Mouse (Mus musculus) spleen, adult 2 months (tissue): ENCODE data around the gene Dctd.

Source experiments
- CTCF ChIP-seq: fragments of 200-500 bp; IDR thresholded peaks from 2 replicates; pipeline ENCODE4 v1.5.1; 2011; ENCODE audit warnings: mild to moderate bottlenecking, inconsistent platforms; ENCODE audit not compliant: insufficient read depth, insufficient read length, insufficient replicate concordance; ENCODE audit errors: extremely low read depth
- POLR2A ChIP-seq: fragments of 200-500 bp; IDR thresholded peaks from 2 replicates; pipeline ENCODE4 v1.6.1; 2011; ENCODE audit warnings: low read depth, low read length, inconsistent platforms

DNA sequence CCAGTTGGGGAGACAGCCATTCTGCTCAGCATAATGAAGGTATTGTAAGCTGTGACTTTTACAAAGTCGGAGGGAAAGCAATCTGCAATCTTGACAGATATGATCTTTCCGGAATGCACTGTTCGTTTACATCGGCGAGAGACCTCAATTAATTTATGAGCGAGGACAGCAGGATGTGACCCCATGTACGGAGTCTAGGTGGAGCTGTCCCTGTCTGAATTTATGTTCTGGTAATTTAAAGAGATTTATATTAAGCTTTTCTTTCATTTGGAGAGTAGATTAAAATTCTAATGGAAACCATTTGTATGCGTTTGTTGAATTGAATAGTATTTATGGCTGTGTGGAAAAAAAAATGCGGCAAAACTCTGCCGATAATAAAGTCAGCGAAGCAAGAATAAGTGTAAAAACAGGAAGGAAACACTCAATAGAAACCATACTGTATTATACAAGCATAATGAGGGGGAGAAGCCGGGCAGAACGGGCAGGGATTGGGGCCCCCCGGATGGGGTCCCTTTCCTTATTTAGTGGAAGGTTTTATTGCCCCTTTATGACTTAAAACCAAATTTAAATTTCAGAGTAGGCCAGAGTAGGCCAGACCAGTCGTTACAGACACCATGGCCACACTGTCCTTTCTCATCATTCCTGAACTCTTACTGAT is 59.8 kb downstream of the Dctd start:
- TF ChIP-seq CTCF (no peak), POLR2A (no peak)
